Mouse (Mus musculus) liver (tissue): ENCODE measurements around the gene Ptgfr.
A peak's percentile ranks its signal among the peaks of the same experiment; 100 is the strongest.

ENCODE experiments used
- DNase-seq: peaks from one replicate; pipeline ENCODE4 v3.0.0-alpha.2; 2020; ENCODE audit warnings: mixed read lengths

Gene Ptgfr

GRCm38 (mm10) chr3:151836871-151837680 is at the start of gene Ptgfr:
TSS of gene Ptgfr (minus strand) at chr3:151837630.
- DNase-seq, result peak; percentile 41

GRCm38 (mm10) chr3:151883881-151884280 is 46.5 kb upstream of the Ptgfr start:
- no peak for DNase-seq

GRCm38 (mm10) chr3:151879981-151880380 is 42.6 kb upstream of the Ptgfr start:
- no peak for DNase-seq

- DNase-seq, result no peak
These were observed 31.5 kb upstream of the Ptgfr start for GRCm38 (mm10) chr3:151868970-151869369.

GRCm38 (mm10) chr3:151851344-151851743 is 13.9 kb upstream of the Ptgfr start:
- no peak for DNase-seq

GRCm38 (mm10) chr3:151850621-151851020 is 13.2 kb upstream of the Ptgfr start:
- no peak for DNase-seq

- no peak for DNase-seq
These were observed 8.9 kb upstream of the Ptgfr start for GRCm38 (mm10) chr3:151846292-151846691.

GRCm38 (mm10) chr3:151844361-151845154 is 7.1 kb upstream of the Ptgfr start:
- DNase-seq, result no peak

GRCm38 (mm10) chr3:151840688-151841087 is 3.3 kb upstream of the Ptgfr start:
- no peak for DNase-seq

- DNase-seq, result no peak
These were observed 942 bp upstream of the Ptgfr start for GRCm38 (mm10) chr3:151838372-151838771.

- DNase-seq, result no peak
These were observed 319 bp upstream of the Ptgfr start for GRCm38 (mm10) chr3:151837749-151838148.

- no peak for DNase-seq
These were observed 979 bp downstream of the Ptgfr start for GRCm38 (mm10) chr3:151836451-151836850.

GRCm38 (mm10) chr3:151835831-151836230 is 1.6 kb downstream of the Ptgfr start:
- no peak for DNase-seq

- DNase-seq, result no peak
These were observed 9.3 kb downstream of the Ptgfr start for GRCm38 (mm10) chr3:151827950-151828610.

- no peak for DNase-seq
These were observed 17.6 kb downstream of the Ptgfr start for GRCm38 (mm10) chr3:151819811-151820210.

GRCm38 (mm10) chr3:151818265-151818664 is 19.2 kb downstream of the Ptgfr start:
- DNase-seq, result peak; percentile 31

- DNase-seq, result no peak
These were observed 28.8 kb downstream of the Ptgfr start for GRCm38 (mm10) chr3:151808613-151809012.

GRCm38 (mm10) chr3:151788622-151789021 is 48.8 kb downstream of the Ptgfr start:
- no peak for DNase-seq

GRCm38 (mm10) chr3:151775089-151775488 is 62.3 kb downstream of the Ptgfr start:
- DNase-seq, result no peak

- DNase-seq, result peak; percentile 41
These were observed 66.4 kb downstream of the Ptgfr start for GRCm38 (mm10) chr3:151771074-151771473.

GRCm38 (mm10) chr3:151749737-151750136 is 87.7 kb downstream of the Ptgfr start, which contains the start of gene Ifi44:
TSS of gene Ifi44 (minus strand) at chr3:151749960.
- DNase-seq, result peak; percentile 10

- no peak for DNase-seq
These were observed 88.9 kb downstream of the Ptgfr start for GRCm38 (mm10) chr3:151748514-151748913.
